Mouse (Mus musculus) liver, embryonic 13.5 days (tissue): ENCODE data around the gene Slc25a5. TPM values are rescaled to one million over a fixed set of nuclear protein-coding genes. Genes with fewer than 3 reads are reported as not detected.

Source experiments
- ATAC-seq: fragments of 200-750 bp; cut with Nextera tagmentation; 2 replicates; pipeline ENCODE4 v1.8.0; 2017; ENCODE audit warnings: low read depth, mild to moderate bottlenecking, moderate number of reproducible peaks, moderate library complexity
- DNase-seq: peaks from one replicate; pipeline ENCODE4 v3.0.0; 2022
- H3K27ac ChIP-seq: fragments of 300-500 bp; sonication (generic); 2 replicates; pipeline ENCODE4 v1.5.1; 2015; ENCODE audit warnings: moderate library complexity, mild to moderate bottlenecking, inconsistent platforms
- H3K27me3 ChIP-seq: fragments of 300-500 bp; sonication (generic); 2 replicates; pipeline ENCODE4 v1.6.1; 2015; ENCODE audit warnings: mild to moderate bottlenecking, inconsistent platforms
- H3K36me3 ChIP-seq: fragments of 300-500 bp; sonication (generic); 2 replicates; pipeline ENCODE4 v1.6.1; 2015; ENCODE audit warnings: mild to moderate bottlenecking, inconsistent platforms
- H3K4me1 ChIP-seq: fragments of 300-500 bp; sonication (generic); replicated peaks from 2 replicates; pipeline ENCODE4 v1.6.1; 2015; ENCODE audit warnings: inconsistent platforms
- H3K4me2 ChIP-seq: fragments of 300-500 bp; sonication (generic); 2 replicates; pipeline ENCODE4 v1.6.1; 2015; ENCODE audit warnings: inconsistent platforms, mild to moderate bottlenecking, moderate library complexity
- H3K4me3 ChIP-seq: fragments of 300-500 bp; sonication (generic); replicated peaks from 2 replicates; pipeline ENCODE4 v1.5.1; 2015; ENCODE audit warnings: mild to moderate bottlenecking, inconsistent platforms
- H3K9ac ChIP-seq: fragments of 300-500 bp; sonication (generic); 2 replicates; pipeline ENCODE4 v1.6.1; 2015; ENCODE audit warnings: mild to moderate bottlenecking, inconsistent platforms
- H3K9me3 ChIP-seq: fragments of 300-500 bp; sonication (generic); replicated peaks from 2 replicates; pipeline ENCODE4 v1.6.1; 2016; ENCODE audit warnings: inconsistent platforms
- WGBS: fragments of 180-500 bp; shearing (Covaris S2); methylation state at CpG from one replicate; pipeline ENCODE4 v1.1.7; 2015; ENCODE audit not compliant: insufficient replicate concordance; 5-methylcytosine and 5-hydroxymethylcytosine counted together
- polyA plus RNA-seq: library from polyadenylated mRNA; unstranded; fragments of >200 nt; fragmentation: Nextera tagmentation; extraction: Ambion mirVana; gene quantifications from 2 replicates; pipeline ENCODE4 v1.2.1, GENCODE M21; 2015

The Slc25a5 gene
- polyA plus RNA-seq, 1 experiment from 2014 or later = 657 TPM

DNA sequence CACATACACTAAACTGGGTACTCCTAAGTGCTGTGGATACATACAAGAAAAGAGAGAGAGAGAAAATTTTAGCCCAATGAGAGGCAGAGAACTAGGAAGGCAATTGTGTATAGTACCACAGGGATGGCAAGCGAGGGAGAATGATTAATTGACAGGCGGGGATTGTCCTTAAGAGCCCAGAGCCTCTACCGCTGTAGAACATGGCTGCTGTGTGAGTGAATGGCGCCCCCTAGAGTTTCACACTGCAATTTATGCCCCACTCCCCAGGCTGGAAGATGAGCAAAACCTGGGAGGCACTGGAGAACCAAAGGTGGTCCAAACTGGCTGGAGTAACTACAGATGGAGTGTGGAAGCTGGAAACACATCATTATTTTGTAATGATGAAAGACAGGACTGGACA is 24.8 kb downstream of the Slc25a5 start:
- H3K36me3 ChIP-seq = no peaks in the 10 kb centered on the region
- H3K27me3 ChIP-seq = no peaks in the 10 kb centered on the region
- ATAC-seq = peak; percentile 66
- no peak overlapping the region for H3K9ac ChIP-seq
- DNase-seq = peak; percentile 36
- no peaks in the 10 kb centered on the region for H3K9me3 ChIP-seq
- no peak overlapping the region for H3K4me2 ChIP-seq
- no peak overlapping the region for H3K27ac ChIP-seq
- H3K4me3 ChIP-seq = no peak overlapping the region
- peaks cover 15% of the 10 kb centered on the region for H3K4me1 ChIP-seq
- WGBS = 9% methylated on average over 4 of the region's 4 CpGs

GRCm38 (mm10) chrX:36823932-36824711 is 28.7 kb downstream of the Slc25a5 start:
- WGBS = 70% methylated on average over 10 of the region's 10 CpGs
- Histone ChIP-seq H3K4me1 (no peaks in the 10 kb centered on the region; the same call in 1 of the 2 replicates), H3K4me3 (no peak overlapping the region), H3K4me2 (no peak overlapping the region), H3K9ac (no peak overlapping the region), H3K27me3 (no peaks in the 10 kb centered on the region), H3K9me3 (no peaks in the 10 kb centered on the region), H3K27ac (no peak overlapping the region), H3K36me3 (no peaks in the 10 kb centered on the region)
- DNase-seq (no peak), ATAC-seq (no peak)

GRCm38 (mm10) chrX:36825032-36825431 is 29.6 kb downstream of the Slc25a5 start:
- Histone ChIP-seq H3K4me3 (no peak overlapping the region), H3K9me3 (no peaks in the 10 kb centered on the region), H3K4me2 (no peak overlapping the region), H3K4me1 (no peaks in the 10 kb centered on the region), H3K27me3 (no peaks in the 10 kb centered on the region), H3K9ac (no peak overlapping the region), H3K27ac (no peak overlapping the region), H3K36me3 (no peaks in the 10 kb centered on the region)
- ATAC-seq (no peak), DNase-seq (no peak)
- 37% methylated on average over 2 of the region's 2 CpGs for WGBS

- 76% methylated on average over 5 of the region's 5 CpGs for WGBS
- ATAC-seq (no peak), DNase-seq (no peak)
- Histone ChIP-seq H3K4me1 (no peaks in the 10 kb centered on the region), H3K9ac (no peak overlapping the region), H3K27me3 (no peaks in the 10 kb centered on the region), H3K4me3 (no peak overlapping the region), H3K27ac (no peak overlapping the region), H3K9me3 (no peaks in the 10 kb centered on the region), H3K36me3 (no peaks in the 10 kb centered on the region), H3K4me2 (no peak overlapping the region)
Observed at GRCm38 (mm10) chrX:36826873-36827272, 31.4 kb downstream of the Slc25a5 start.

DNA sequence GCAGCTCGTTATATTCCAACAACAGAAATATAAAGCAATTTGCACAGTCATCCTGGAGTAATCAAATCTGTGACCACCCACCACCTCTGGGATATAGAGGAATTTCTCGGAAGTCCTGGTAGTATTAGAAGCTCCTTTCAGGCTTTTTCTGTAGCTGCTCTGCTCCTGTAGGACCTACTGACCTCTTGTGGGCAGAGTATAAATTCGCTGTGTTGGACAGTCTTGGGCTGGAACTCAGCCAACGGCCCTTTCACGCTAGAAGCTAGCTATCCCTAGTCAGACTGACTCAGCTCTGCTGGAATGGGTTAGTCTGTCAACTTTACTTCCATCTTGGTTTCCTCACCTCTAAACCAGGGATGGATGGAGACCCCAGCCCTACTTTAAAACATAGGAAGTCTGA is 34.8 kb downstream of the Slc25a5 start:
- H3K9ac ChIP-seq = no peak overlapping the region
- no peak for ATAC-seq
- WGBS = 45% methylated on average over 5 of the region's 5 CpGs
- no peaks in the 10 kb centered on the region for H3K36me3 ChIP-seq
- no peaks in the 10 kb centered on the region for H3K27me3 ChIP-seq
- no peak overlapping the region for H3K4me3 ChIP-seq
- no peaks in the 10 kb centered on the region for H3K4me1 ChIP-seq
- no peak overlapping the region for H3K27ac ChIP-seq
- no peak overlapping the region for H3K4me2 ChIP-seq
- DNase-seq = no peak
- no peaks in the 10 kb centered on the region for H3K9me3 ChIP-seq

- Histone ChIP-seq H3K4me2 (no peak overlapping the region), H3K4me1 (0 out of 2 replicates have a peak, but pooled peaks cover under 1% of the 10 kb centered on the region), H3K27ac (no peak overlapping the region), H3K27me3 (no peaks in the 10 kb centered on the region), H3K36me3 (no peaks in the 10 kb centered on the region), H3K9me3 (no peaks in the 10 kb centered on the region), H3K9ac (no peak overlapping the region), H3K4me3 (no peak overlapping the region)
- ATAC-seq (no peak), DNase-seq (no peak)
- 63% methylated on average over 4 of the region's 4 CpGs for WGBS
Observed at GRCm38 (mm10) chrX:36831632-36832031, 36.2 kb downstream of the Slc25a5 start.

DNA sequence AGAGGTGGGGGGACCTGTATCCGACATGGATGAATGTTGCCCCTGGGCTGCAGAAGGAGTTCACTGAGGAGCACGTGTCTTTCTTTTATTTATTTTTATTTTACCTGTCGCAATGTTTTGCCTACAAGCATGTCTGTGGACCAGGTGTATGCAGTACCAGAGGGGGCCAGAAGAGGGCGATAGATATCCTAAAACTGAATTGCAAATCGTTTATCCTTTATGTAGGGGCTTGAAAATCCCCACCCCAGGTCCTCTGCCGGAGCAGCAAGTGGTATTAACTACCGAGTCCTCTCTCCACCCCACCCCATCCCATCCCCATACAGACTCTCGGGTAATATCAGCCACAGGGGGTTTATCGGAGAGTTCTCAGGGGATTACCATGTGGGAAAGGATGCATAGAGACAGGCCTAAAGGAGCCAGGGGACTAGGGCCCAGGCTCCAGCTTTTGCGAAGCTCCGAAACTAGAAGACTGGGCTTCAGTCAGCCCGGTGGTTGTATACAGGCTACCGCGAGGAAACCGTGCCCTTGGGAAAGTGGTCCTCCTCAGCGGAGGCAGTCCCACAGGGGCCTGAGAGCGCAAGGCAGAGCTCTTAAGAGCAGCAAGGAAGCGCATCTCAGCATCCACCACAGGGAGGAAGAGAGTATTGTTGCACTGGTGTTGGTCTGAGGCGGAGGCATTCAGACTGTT is 38.1 kb downstream of the Slc25a5 start:
- Histone ChIP-seq H3K9me3 (no peaks in the 10 kb centered on the region), H3K4me3 (no peak overlapping the region), H3K27ac (no peak overlapping the region), H3K36me3 (no peaks in the 10 kb centered on the region), H3K4me1 (peaks cover 9% of the 10 kb centered on the region), H3K27me3 (no peaks in the 10 kb centered on the region), H3K9ac (no peak overlapping the region), H3K4me2 (peak overlapping the region; percentile 34; the same call in 1 of the 2 replicates)
- WGBS = 24% methylated on average over 19 of the region's 19 CpGs
- ATAC-seq (no peak), DNase-seq (peak; percentile 52)

DNA sequence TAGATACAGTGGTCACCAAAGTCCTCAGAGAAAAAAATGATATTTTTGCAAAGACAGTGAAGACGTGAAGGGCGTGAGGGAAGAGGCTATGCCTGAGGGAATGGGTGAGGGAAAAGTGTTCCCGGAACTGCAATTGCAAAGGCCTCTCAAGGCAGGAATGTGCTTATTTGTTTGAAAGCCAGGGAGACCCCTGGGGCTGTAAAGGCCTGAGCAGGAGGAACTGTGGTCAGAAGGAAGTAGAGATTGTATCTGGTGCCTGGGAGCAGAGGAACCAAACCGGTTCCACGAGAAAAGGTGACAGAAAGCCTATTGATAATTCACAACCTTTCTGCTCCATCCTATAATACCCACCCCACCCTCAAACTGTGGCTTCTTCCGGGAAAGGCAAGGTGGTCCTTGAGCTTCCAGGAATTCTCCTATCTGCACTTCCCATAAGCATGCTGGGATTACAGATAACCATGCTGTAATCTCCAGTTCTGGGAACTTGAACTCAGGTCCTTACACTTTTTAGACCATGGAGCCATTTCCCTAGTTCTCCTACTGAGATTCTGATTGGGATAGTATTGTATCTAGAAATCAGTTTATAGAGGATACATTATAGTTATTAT is 41.7 kb downstream of the Slc25a5 start:
- Histone ChIP-seq H3K4me1 (peaks cover 9% of the 10 kb centered on the region), H3K27me3 (no peaks in the 10 kb centered on the region), H3K36me3 (no peaks in the 10 kb centered on the region), H3K4me3 (no peak overlapping the region), H3K27ac (no peak overlapping the region), H3K4me2 (no peak overlapping the region), H3K9ac (no peak overlapping the region), H3K9me3 (no peaks in the 10 kb centered on the region)
- no peak for DNase-seq
- no peak; the same call in 1 of the 2 replicates for ATAC-seq
- WGBS = 44% methylated on average over 6 of the region's 6 CpGs

DNA sequence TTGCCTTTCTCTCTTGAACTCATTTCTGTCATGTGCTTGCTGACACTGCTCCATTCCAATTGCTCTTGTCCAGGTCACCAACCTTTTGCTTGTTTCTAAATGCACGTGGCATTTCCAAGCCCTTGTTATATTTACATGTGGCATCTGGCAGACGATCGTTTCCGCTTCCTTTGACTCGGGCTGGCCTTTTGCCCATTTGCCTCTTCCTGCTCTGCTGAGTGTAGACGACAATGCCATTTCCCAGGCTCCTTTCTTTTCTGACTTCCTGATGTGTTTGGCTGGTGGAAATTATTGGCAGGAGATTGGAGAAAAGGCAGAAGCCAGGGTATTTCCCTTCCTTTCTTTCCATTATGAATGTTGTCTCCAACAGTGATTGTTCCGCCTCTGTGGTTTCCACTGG is 43.9 kb downstream of the Slc25a5 start:
- WGBS = 60% methylated on average over 7 of the region's 7 CpGs
- Histone ChIP-seq H3K36me3 (no peaks in the 10 kb centered on the region), H3K27ac (no peak overlapping the region), H3K9ac (no peak overlapping the region), H3K4me1 (peaks cover 9% of the 10 kb centered on the region), H3K4me3 (no peak overlapping the region), H3K9me3 (no peaks in the 10 kb centered on the region), H3K4me2 (no peak overlapping the region), H3K27me3 (no peaks in the 10 kb centered on the region)
- ATAC-seq (no peak), DNase-seq (no peak)

- no peaks in the 10 kb centered on the region for H3K9me3 ChIP-seq
- H3K9ac ChIP-seq = no peak overlapping the region
- 46% methylated on average over 6 of the region's 6 CpGs for WGBS
- H3K27ac ChIP-seq = no peak overlapping the region
- no peak overlapping the region for H3K4me2 ChIP-seq
- ATAC-seq (no peak), DNase-seq (no peak)
- H3K27me3 ChIP-seq = no peaks in the 10 kb centered on the region
- H3K4me3 ChIP-seq = no peak overlapping the region
- H3K4me1 ChIP-seq = peaks cover 7% of the 10 kb centered on the region
- H3K36me3 ChIP-seq = no peaks in the 10 kb centered on the region
Observed at GRCm38 (mm10) chrX:36841698-36842097, 46.2 kb downstream of the Slc25a5 start.

- H3K27ac ChIP-seq = no peak overlapping the region
- ATAC-seq (no peak), DNase-seq (no peak)
- H3K9ac ChIP-seq = no peak overlapping the region
- H3K4me2 ChIP-seq = no peak overlapping the region
- 39% methylated on average over 4 of the region's 4 CpGs for whole genome bisulfite sequencing
- H3K4me1 ChIP-seq = no peaks in the 10 kb centered on the region
- H3K9me3 ChIP-seq = no peaks in the 10 kb centered on the region
- no peaks in the 10 kb centered on the region for H3K27me3 ChIP-seq
- H3K36me3 ChIP-seq = no peaks in the 10 kb centered on the region
- H3K4me3 ChIP-seq = no peak overlapping the region
Observed at GRCm38 (mm10) chrX:36843346-36843990, 48.0 kb downstream of the Slc25a5 start.
